Mouse (Mus musculus) lung, adult 2 months (tissue): ENCODE measurements around the gene Med22.

Experiments
- CTCF ChIP-seq: fragments of 200-500 bp; IDR thresholded peaks from 2 replicates; pipeline ENCODE4 v1.5.1; 2011; ENCODE audit warnings: mild to moderate bottlenecking, low read length, control low read depth; ENCODE audit not compliant: insufficient read depth
- POLR2A ChIP-seq: fragments of 200-500 bp; IDR thresholded peaks from 2 replicates; pipeline ENCODE4 v1.6.1; 2011; ENCODE audit warnings: low read depth, mild to moderate bottlenecking, control low read depth, low read length, borderline replicate concordance; ENCODE audit errors: extremely low read depth

GRCm38 (mm10) chr2:26907109-26907508, 3.4 kb downstream of the Med22 start:
- TF ChIP-seq CTCF (peak; percentile 82), POLR2A (no peak)
